In genomic region chr4:134016767-134017166, GRCm38 (mm10) we compare ENCODE assay signal across 12 mouse cellular contexts. TPM values are rescaled to one million over a fixed set of nuclear protein-coding genes. Genes with fewer than 3 reads are reported as not detected.
DNase-seq lines count a peak whose midpoint lies in the region; ATAC-seq and TF ChIP-seq lines count a peak whose summit lies in the region.
"Had no signal": no experiment of that assay in that cellular context is flagged by ENCODE, and none has a peak within 500 bp of the region (broad histone marks: within the 10 kb centered on the region; RNA-seq: fewer than 3 reads in every experiment).

No protein-coding gene starts in this region.

- no peaks in the 10 kb centered on the region for H3K9me3 ChIP-seq in heart, embryonic 12.5 days (replicated peaks)
- no peaks in the 10 kb centered on the region for H3K9me3 ChIP-seq in ES-E14 (ENCODE audit: control insufficient read depth, insufficient read depth, low read depth, low read length)

- H3K4me3 ChIP-seq in heart, embryonic 12.5 days, result 0 out of 2 replicates have a peak overlapping the region, but pooled peaks have one; percentile 39
- H3K4me3 ChIP-seq in ES-E14 (ENCODE audit: insufficient read depth in 1 of 2, low read depth in 1 of 2, low read length in 2 of 2, poor library complexity in 1 of 2, severe bottlenecking in 1 of 2), result peak overlapping the region; percentile 85 to 88

- H3K4me1 ChIP-seq in heart, embryonic 12.5 days (replicated peaks), result peaks cover 64% of the 10 kb centered on the region
- H3K4me1 ChIP-seq in ES-E14 (ENCODE audit: control insufficient read depth in 2 of 2, insufficient read depth in 2 of 2, low read length in 2 of 2, poor library complexity in 1 of 2), result peaks cover 3 to 4% of the 10 kb centered on the region in 2 experiments; a peak in 3 of 4 replicates

- DNase-seq in heart, adult 18-20 months, result no peak
- DNase-seq in ES-E14 (ENCODE audit: low read depth, low spot score), result peak; percentile 85
- DNase-seq in forelimb bud, embryonic 11.5 days (ENCODE audit: low read depth, low spot score), result peak; percentile 61
- peak; percentile 63 for DNase-seq in neural tube, embryonic 10.5 days (ENCODE audit: extremely low spot score, low spot score)
- no peak for DNase-seq in gastrocnemius, adult 18-20 months (ENCODE audit: low spot score)
- DNase-seq in thymus, postnatal 0 days (ENCODE audit: low spot score), result no peak
- DNase-seq in kidney, adult 8-10 months, result no peak

- H3K4me2 ChIP-seq in heart, embryonic 12.5 days, result peak overlapping the region; percentile 68

- no peak overlapping the region for H3K9ac ChIP-seq in heart, embryonic 12.5 days
- H3K9ac ChIP-seq in ES-E14 (ENCODE audit: insufficient read depth, low read depth, low read length, poor library complexity, severe bottlenecking), result peak overlapping the region; percentile 87

- H3K27ac ChIP-seq in heart, embryonic 12.5 days (ENCODE audit: poor library complexity, severe bottlenecking), result no peak overlapping the region
- peak overlapping the region; percentile 96 for H3K27ac ChIP-seq in ES-E14 (ENCODE audit: insufficient read depth, low read depth, low read length, poor library complexity, severe bottlenecking)

- in situ Hi-C loops in ES-E14 (cut with MboI; ENCODE audit: low sequenced_read_pairs in 2 of 2, unreplicated experiment in 2 of 2), result no loop called here

- 3% methylated on average over 8 of the region's 8 CpGs for WGBS in heart, embryonic 12.5 days

- peaks cover 43% of the 10 kb centered on the region for H3K27me3 ChIP-seq in heart, embryonic 12.5 days (replicated peaks)

- ATAC-seq in heart, embryonic 12.5 days (ENCODE audit: insufficient number of reproducible peaks, low FRiP score), result no peak

- no peaks in the 10 kb centered on the region for H3K36me3 ChIP-seq in heart, embryonic 12.5 days
- H3K36me3 ChIP-seq in ES-E14 (ENCODE audit: control insufficient read depth, insufficient read depth, low read length, poor library complexity, severe bottlenecking), result peaks cover 5% of the 10 kb centered on the region; the same call in 1 of the 2 replicates

TF ChIP-seq in ES-E14, 5 proteins besides CTCF, POLR2A, EP300 and RAD21:
- TF ChIP-seq ZC3H11A (IDR thresholded peaks at IDR 0.05; ENCODE audit: borderline replicate concordance, low read depth, low read length) (no peak), HCFC1 (IDR thresholded peaks at IDR 0.05; ENCODE audit: borderline replicate concordance, insufficient read depth, low read length) (no peak), CHD2 (IDR thresholded peaks at IDR 0.05; ENCODE audit: low read depth, low read length) (no peak), MAFK (IDR thresholded peaks at IDR 0.05; ENCODE audit: insufficient read depth, low read depth, low read length) (no peak), ZNF384 (IDR thresholded peaks at IDR 0.05; ENCODE audit: low read depth, low read length) (no peak)
TF ChIP-seq in ES-E14: peak in this region for 0.

RNA-seq across cellular contexts. Expression of gene Lin28a, which starts 1.9 kb away (rescaled TPM):
- polyA plus RNA-seq in heart, embryonic 12.5 days (2016; fragmentation: Nextera tagmentation; extraction: Ambion mirVana), result 0.64 and 0.99 TPM in 2 replicates
- total RNA-seq in heart, adult 18-20 months (2021), result not detected
- 84.7 and 134 TPM in 2 replicates for total RNA-seq in ES-E14 (2012; rRNA removed)
- total RNA-seq in gastrocnemius, adult 18-20 months (2021), result under 1 TPM; 0.30 to 0.43 TPM
- 0.04 and 0.13 TPM in 2 replicates for polyA plus RNA-seq in thymus, postnatal 0 days (2015; fragmentation: Nextera tagmentation; extraction: Ambion mirVana)
- total RNA-seq: layer of hippocampus, adult 8-10 months had no signal
- polyA plus RNA-seq: cortical plate, adult 2 months had no signal

RNA-seq across cellular contexts. Expression of gene Dhdds, which starts 16.0 kb away (rescaled TPM):
- polyA plus RNA-seq in heart, embryonic 12.5 days (2016; fragmentation: Nextera tagmentation; extraction: Ambion mirVana), result 30.5 and 33.3 TPM in 2 replicates
- 10 to 100 TPM; 29.9 to 31.9 TPM for total RNA-seq in heart, adult 18-20 months (2021)
- 20.9 and 24.6 TPM in 2 replicates for total RNA-seq in ES-E14 (2012; rRNA removed)
- total RNA-seq in gastrocnemius, adult 18-20 months (2021), result 1 to 10 TPM; 8.6 to 9.7 TPM
- polyA plus RNA-seq in thymus, postnatal 0 days (2015; fragmentation: Nextera tagmentation; extraction: Ambion mirVana), result 26.2 and 29.8 TPM in 2 replicates

RNA-seq across cellular contexts. Expression of gene Zfp683, which starts 36.9 kb away (rescaled TPM):
- polyA plus RNA-seq in heart, embryonic 12.5 days (2016; fragmentation: Nextera tagmentation; extraction: Ambion mirVana), result not detected in 2 replicates
- total RNA-seq in heart, adult 18-20 months (2021), result not detected
- total RNA-seq in ES-E14 (2012; rRNA removed), result not detected in 2 replicates
- not detected for total RNA-seq in gastrocnemius, adult 18-20 months (2021)
- polyA plus RNA-seq in thymus, postnatal 0 days (2015; fragmentation: Nextera tagmentation; extraction: Ambion mirVana), result 0.57 and 0.60 TPM in 2 replicates
- total RNA-seq: gastrocnemius, adult 8-10 months; layer of hippocampus, adult 8-10 months; megakaryocyte progenitor cell, adult 5-6 weeks had no signal
- polyA plus RNA-seq: cortical plate, adult 2 months had no signal

RNA-seq across cellular contexts. Expression of gene Crybg2, which starts 43.8 kb away (rescaled TPM):
- polyA plus RNA-seq in heart, embryonic 12.5 days (2016; fragmentation: Nextera tagmentation; extraction: Ambion mirVana), result 0.41 and 0.51 TPM in 2 replicates
- under 1 TPM in 1 of 2 experiments, not detected in 1; 0.08 TPM for total RNA-seq in heart, adult 18-20 months (2021)
- total RNA-seq in ES-E14 (2012; rRNA removed), result 12.6 and 30.9 TPM in 2 replicates
- under 1 TPM in 1 of 2 experiments, not detected in 1; 0.07 TPM for total RNA-seq in gastrocnemius, adult 18-20 months (2021)
- polyA plus RNA-seq in thymus, postnatal 0 days (2015; fragmentation: Nextera tagmentation; extraction: Ambion mirVana), result 6.1 and 6.4 TPM in 2 replicates
- total RNA-seq: gastrocnemius, adult 8-10 months had no signal

RNA-seq across cellular contexts. Expression of gene Hmgn2, which starts 48.3 kb away (rescaled TPM):
- polyA plus RNA-seq in heart, embryonic 12.5 days (2016; fragmentation: Nextera tagmentation; extraction: Ambion mirVana), result 1,861 and 1,891 TPM in 2 replicates
- 100 to 1,000 TPM; 106 to 113 TPM for total RNA-seq in heart, adult 18-20 months (2021)
- total RNA-seq in ES-E14 (2012; rRNA removed), result 196 and 205 TPM in 2 replicates
- total RNA-seq in gastrocnemius, adult 18-20 months (2021), result 10 to 100 TPM; 36.3 to 50.4 TPM
- polyA plus RNA-seq in thymus, postnatal 0 days (2015; fragmentation: Nextera tagmentation; extraction: Ambion mirVana), result 2,843 and 2,903 TPM in 2 replicates

Comparison
In these comparisons a context has a peak if more than half of its experiments do, and no peak if none do; other contexts are left out.
1. DNase-seq: peak in ES-E14 (single experiment), forelimb bud, embryonic 11.5 days (single experiment) and neural tube, embryonic 10.5 days (single experiment); none in heart, adult 18-20 months (0 of 2), gastrocnemius, adult 18-20 months (single experiment), thymus, postnatal 0 days (single experiment) and kidney, adult 8-10 months (0 of 2).
2. RNA of gene Lin28a, which starts 1.9 kb away (total RNA-seq): 84.7 to 134 TPM in ES-E14; 0.30 to 0.43 TPM in gastrocnemius, adult 18-20 months and not detected in heart, adult 18-20 months; every median in the first group is over 10 times any median in the second.